Mouse (Mus musculus) CH12.LX (cell line): ENCODE results near the gene Kyat3. TPM values are rescaled to one million over a fixed set of nuclear protein-coding genes. Genes with fewer than 3 reads are reported as not detected.
"Not testable (repeated sequence)": the region's sequence is repeated elsewhere in the genome, so short reads cannot be mapped to it uniquely, and the experiment has no call there.

Experiments
- DNase-seq: peaks from one replicate; pipeline ENCODE4 v3.0.0-alpha.2; 2013; ENCODE audit errors: extremely low read depth
- H3K27ac ChIP-seq: 2 replicates; pipeline ENCODE4 v1.5.1; 2012; ENCODE audit warnings: low read depth, mild to moderate bottlenecking, control low read depth, moderate library complexity; ENCODE audit not compliant: insufficient read depth
- H3K27me3 ChIP-seq: replicated peaks from 2 replicates; pipeline ENCODE3; 2012; ENCODE audit warnings: inconsistent platforms
- H3K36me3 ChIP-seq, 2 experiments: replicated peaks in 1 of 2; 2 replicates each; pipeline versions ENCODE3 to v1.6.1; 2012; ENCODE audit warnings: inconsistent platforms in 1 of 2, low read length in 1 of 2, mild to moderate bottlenecking in 1 of 2, mixed read lengths in 1 of 2, moderate library complexity in 1 of 2; ENCODE audit not compliant: control insufficient read depth in 1 of 2, insufficient read depth in 1 of 2
- H3K4me1 ChIP-seq, 2 experiments: 2 replicates each; pipeline ENCODE4 v1.6.1; 2012; ENCODE audit warnings: inconsistent platforms in 1 of 2, moderate library complexity in 1 of 2; ENCODE audit not compliant: insufficient read depth in 2 of 2, control insufficient read depth in 1 of 2
- H3K4me2 ChIP-seq: 2 replicates; pipeline ENCODE4 v1.6.1; 2012; ENCODE audit warnings: low read depth, mild to moderate bottlenecking, control low read depth; ENCODE audit not compliant: poor library complexity, insufficient read depth, severe bottlenecking
- H3K4me3 ChIP-seq, 3 experiments: fragments of 150-350 bp in 1 of 3; sonication (generic) in 1 of 3; replicated peaks in 1 of 3; 2 replicates each; pipeline versions ENCODE3 to v1.5.1; 2011 to 2012; ENCODE audit warnings: low read depth in 2 of 3, low read length in 2 of 3, mild to moderate bottlenecking in 2 of 3, moderate library complexity in 2 of 3, control low read depth in 1 of 3, improper control_type of control experiment in 1 of 3, inconsistent platforms in 1 of 3, mixed read lengths in 1 of 3; ENCODE audit not compliant: poor library complexity in 1 of 3
- H3K79me2 ChIP-seq: replicated peaks from 2 replicates; pipeline ENCODE4 v1.6.1; 2012; ENCODE audit warnings: mild to moderate bottlenecking, moderate library complexity; ENCODE audit not compliant: control insufficient read depth, poor library complexity, insufficient read depth, severe bottlenecking; ENCODE audit errors: extremely low read depth
- H3K9ac ChIP-seq: 2 replicates; pipeline ENCODE4 v1.6.1; 2012; ENCODE audit warnings: low read depth, mild to moderate bottlenecking, control low read depth, moderate library complexity; ENCODE audit not compliant: insufficient read depth
- H3K9me3 ChIP-seq: replicated peaks from 2 replicates; pipeline ENCODE3; 2012; ENCODE audit warnings: low read length, inconsistent platforms, mixed read lengths
- BHLHE40 ChIP-seq: IDR thresholded peaks from 2 replicates; pipeline ENCODE4 v1.6.1; 2011; ENCODE audit warnings: mild to moderate bottlenecking, low read depth, low read length, improper control_type of control experiment
- CTCF ChIP-seq, 2 experiments: IDR thresholded peaks in 1 of 2; conservative IDR thresholded peaks in 1 of 2; 2 replicates each; pipeline ENCODE4 v1.5.1; 2011 to 2012; ENCODE audit warnings: low read depth in 2 of 2, low read length in 2 of 2, improper control_type of control experiment in 1 of 2, inconsistent platforms in 1 of 2, mild to moderate bottlenecking in 1 of 2, moderate library complexity in 1 of 2
- ETS1 ChIP-seq: conservative IDR thresholded peaks from 2 replicates; pipeline ENCODE4 v1.6.1; 2012; ENCODE audit warnings: low read depth, mild to moderate bottlenecking, inconsistent platforms, low read length, improper control_type of control experiment, moderate library complexity
- JUN ChIP-seq: IDR thresholded peaks from 2 replicates; pipeline ENCODE4 v1.6.1; 2011; ENCODE audit warnings: low read depth, mild to moderate bottlenecking, low read length, improper control_type of control experiment, moderate library complexity; ENCODE audit not compliant: insufficient read depth
- KAT2A ChIP-seq: IDR thresholded peaks from 2 replicates; pipeline ENCODE4 v1.6.1; 2012; ENCODE audit warnings: low read length, improper control_type of control experiment, inconsistent platforms; ENCODE audit not compliant: insufficient replicate concordance
- MAZ ChIP-seq: IDR thresholded peaks from 2 replicates; pipeline ENCODE4 v1.6.1; 2012; ENCODE audit warnings: low read depth, mild to moderate bottlenecking, inconsistent platforms, low read length, improper control_type of control experiment, moderate library complexity
- MEF2A ChIP-seq: IDR thresholded peaks from 2 replicates; pipeline ENCODE4 v1.6.1; 2014; ENCODE audit warnings: low read depth, mild to moderate bottlenecking, inconsistent platforms, low read length, improper control_type of control experiment, borderline replicate concordance
- NRF1 ChIP-seq: IDR thresholded peaks from 2 replicates; pipeline ENCODE4 v1.6.1; 2014; ENCODE audit warnings: low read depth, mild to moderate bottlenecking, inconsistent platforms, low read length, improper control_type of control experiment, moderate library complexity
- PAX5 ChIP-seq: IDR thresholded peaks from 2 replicates; pipeline ENCODE4 v1.6.1; 2012; ENCODE audit warnings: low read length, inconsistent platforms, mixed read lengths
- RAD21 ChIP-seq: IDR thresholded peaks from 2 replicates; pipeline ENCODE4 v1.6.1; 2011; ENCODE audit warnings: low read depth, mild to moderate bottlenecking, low read length, improper control_type of control experiment, moderate library complexity
- SMC3 ChIP-seq: IDR thresholded peaks from 2 replicates; pipeline ENCODE4 v1.6.1; 2011; ENCODE audit warnings: low read depth, low read length, improper control_type of control experiment
- UBTF ChIP-seq: IDR thresholded peaks from 2 replicates; pipeline ENCODE4 v1.6.1; 2012; ENCODE audit warnings: low read depth, mild to moderate bottlenecking, inconsistent platforms, low read length, improper control_type of control experiment, moderate library complexity
- ZNF384 ChIP-seq: IDR thresholded peaks from 2 replicates; pipeline ENCODE4 v1.6.1; 2012; ENCODE audit warnings: low read depth, low read length, improper control_type of control experiment, inconsistent platforms
- dilution Hi-C: fragments of 300-500 bp; cut with MboI; formaldehyde crosslinking; loops from 2 replicates; pipeline ENCODE4 v1.14.3; 2020; ENCODE audit warnings: low sequenced_read_pairs; ENCODE audit not compliant: extremely low pct_unique_long_range_greater_than_20kb, extremely low pct_ligation_motif_present
- in situ Hi-C: fragments of 300-500 bp; cut with MboI; formaldehyde crosslinking; loops from 3 replicates; pipeline ENCODE4 v1.14.3; 2019; ENCODE audit warnings: low sequenced_read_pairs, low pct_ligation_motif_present, low pct_unique_long_range_greater_than_20kb, mixed read lengths
- polyA plus RNA-seq: library from polyadenylated mRNA; unstranded; fragments of >175 nt; gene quantifications from 2 replicates; pipeline ENCODE4 v1.2.1, GENCODE M21; 2012; ENCODE audit warnings: low read depth; ENCODE audit not compliant: insufficient read length
- total RNA-seq, 2 experiments: library from RNA; depleted of rRNA; stranded (reverse); fragments of 300-350 nt in 1 of 2; fragments of >200 nt in 1 of 2; gene quantifications; 2 replicates each; pipeline ENCODE4 v1.2.3; 2012 to 2014

Gene Kyat3
- total and polyA plus RNA-seq, 3 experiments: 43.3 to 122 (median 86.1) TPM

DNA sequence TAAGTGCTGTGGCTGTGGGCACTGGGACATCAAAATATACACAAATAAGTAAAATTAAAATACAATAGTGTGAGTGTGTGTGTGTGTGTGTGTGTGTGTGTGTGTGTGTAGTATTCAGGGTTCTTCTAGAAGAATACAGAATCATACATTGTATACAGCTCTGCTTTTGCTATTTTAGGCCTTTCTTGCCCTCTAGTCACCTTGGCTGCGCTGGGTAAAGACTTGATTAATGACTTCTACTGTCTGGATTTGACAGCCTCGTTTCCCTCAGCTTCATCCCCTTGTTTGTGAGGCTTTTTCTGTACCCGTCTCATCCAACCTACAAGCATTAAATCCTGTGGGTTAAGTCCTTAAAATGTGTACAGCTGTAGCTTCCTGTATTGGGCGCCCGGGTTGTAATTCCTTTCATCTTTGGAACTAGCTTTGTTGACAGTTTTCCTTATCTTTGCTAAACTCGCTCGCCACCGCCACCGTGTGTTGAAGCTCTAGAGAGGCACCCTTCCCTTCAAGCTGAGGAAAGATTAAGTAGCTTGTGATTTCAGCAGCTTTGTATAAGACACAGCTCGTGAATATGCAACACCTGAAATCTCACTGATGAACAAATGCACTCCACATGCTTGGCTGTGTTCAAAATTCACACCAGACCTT is 9.6 kb downstream of the Kyat3 start:
- dilution Hi-C loops: loop anchor here (25.0 kb wide), 1 partner anchor 223 kb away; the partner anchor contains the start of gene Gbp5
- TF ChIP-seq PAX5 (no peak), SMC3 (peak; percentile 53), CTCF (conservative IDR thresholded peaks at IDR 0.05 in 1 of 2, IDR thresholded peaks at IDR 0.05 in 1 of 2; ENCODE audit: low read depth in 2 of 2, low read length in 2 of 2) (peak; percentile 32 to 65; a peak in 3 of 4 replicates), RAD21 (peak; percentile 22; the same call in 1 of the 2 replicates)
- TF ChIP-seq, all 38 proteins: peak for 3
- H3K79me2 ChIP-seq: no peaks in the 10 kb centered on the region
- H3K36me3 ChIP-seq: peaks cover 4 to 55% of the 10 kb centered on the region in 2 experiments
- no peaks in the 10 kb centered on the region for H3K27me3 ChIP-seq
- no peak overlapping the region for H3K4me2 ChIP-seq
- peaks cover 0 to 5% of the 10 kb centered on the region in 2 experiments; a peak in 2 of 4 replicates for H3K4me1 ChIP-seq
- H3K9ac ChIP-seq: no peak overlapping the region
- in situ Hi-C loops: loop anchor here (25.0 kb wide), 1 partner anchor 423 kb away; no protein-coding TSS in a partner anchor
- H3K4me3 ChIP-seq: no peak overlapping the region
- no peak overlapping the region for H3K27ac ChIP-seq
- H3K9me3 ChIP-seq: no peaks in the 10 kb centered on the region
- no peak for DNase-seq

DNA sequence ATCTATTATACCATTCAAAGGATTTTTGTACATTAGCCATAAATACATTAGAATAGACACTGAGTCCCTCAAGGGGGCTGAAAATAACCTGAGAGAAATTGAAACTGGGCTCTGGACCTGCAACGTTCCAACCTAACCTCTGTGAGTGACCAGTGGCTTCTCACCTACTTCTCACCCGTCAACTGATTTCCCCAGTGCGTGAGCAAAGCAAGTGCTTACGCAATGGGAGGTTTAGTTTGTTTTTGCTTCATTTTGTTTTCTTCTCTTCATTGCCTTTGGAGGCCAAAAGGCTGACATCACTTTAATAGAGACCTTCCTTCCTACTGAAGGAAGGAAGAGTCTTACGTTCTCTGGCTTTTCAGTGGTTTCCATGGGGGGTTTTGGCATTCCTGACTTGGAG is 10.5 kb downstream of the Kyat3 start:
- H3K27ac ChIP-seq: no peak overlapping the region
- dilution Hi-C loops (loop anchor here (25.0 kb wide), 1 partner anchor 224 kb away; the partner anchor contains the start of gene Gbp5), in situ Hi-C loops (loop anchor here (25.0 kb wide), 1 partner anchor 424 kb away; no protein-coding TSS in a partner anchor)
- H3K4me1 ChIP-seq: peaks cover 0 to 5% of the 10 kb centered on the region in 2 experiments; a peak in 2 of 4 replicates
- peaks cover 4 to 57% of the 10 kb centered on the region in 2 experiments for H3K36me3 ChIP-seq
- no peak for TF ChIP-seq KAT2A
- no peak for TF ChIP-seq UBTF
- no peak for TF ChIP-seq MAZ
- TF ChIP-seq ETS1: no peak
- TF ChIP-seq BHLHE40: no peak
- TF ChIP-seq ZNF384: no peak
- TF ChIP-seq JUN: no peak
- TF ChIP-seq MEF2A: no peak
- no peak for TF ChIP-seq NRF1
- no peaks in the 10 kb centered on the region for H3K27me3 ChIP-seq
- no peaks in the 10 kb centered on the region for H3K9me3 ChIP-seq
- no peak overlapping the region for H3K4me3 ChIP-seq
- H3K4me2 ChIP-seq: no peak overlapping the region
- no peak overlapping the region for H3K9ac ChIP-seq
- no peaks in the 10 kb centered on the region for H3K79me2 ChIP-seq
- DNase-seq: no peak

DNA sequence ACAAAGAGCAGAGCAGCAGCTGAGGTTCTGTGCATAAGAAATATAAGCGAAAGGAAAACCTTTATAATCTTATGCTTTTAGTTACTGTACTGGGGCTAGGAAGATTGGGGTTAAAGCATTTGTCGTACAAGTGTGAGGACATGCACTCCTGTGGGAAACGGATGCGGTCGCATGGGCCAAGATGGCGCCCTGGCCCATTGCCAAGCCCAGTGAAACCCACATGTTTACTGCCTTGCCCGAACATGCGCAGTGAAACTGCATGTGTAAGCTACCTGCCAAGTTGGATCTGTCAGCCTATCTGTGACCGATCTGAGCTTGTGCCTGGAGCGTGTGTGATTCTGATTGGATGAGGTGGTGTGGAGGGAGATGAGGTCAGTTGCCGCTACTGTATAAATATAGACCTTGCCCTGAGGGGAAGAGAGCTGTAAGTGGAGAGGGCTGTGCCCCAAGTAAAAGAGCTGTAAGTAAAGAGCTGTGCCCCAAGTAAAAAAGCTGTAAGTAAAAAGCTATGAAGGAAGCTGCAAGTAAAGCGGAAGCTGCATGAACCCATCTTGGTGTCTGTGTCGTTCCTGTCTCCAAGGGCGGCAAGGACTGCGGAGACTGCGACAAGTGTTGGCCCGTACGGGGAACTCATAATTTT is 11.7 kb downstream of the Kyat3 start:
- in situ Hi-C loops: loop anchor here (25.0 kb wide), 1 partner anchor 425 kb away; no protein-coding TSS in a partner anchor
- not testable (repeated sequence) for H3K4me1 ChIP-seq, H3K4me2 ChIP-seq, H3K9me3 ChIP-seq, H3K9ac ChIP-seq, H3K4me3 ChIP-seq, DNase-seq, H3K27me3 ChIP-seq, H3K27ac ChIP-seq, H3K79me2 ChIP-seq
- dilution Hi-C loops: loop anchor here (25.0 kb wide), 1 partner anchor 225 kb away; the partner anchor contains the start of gene Gbp5
- peaks cover 1 to 47% of the 10 kb centered on the region in 2 experiments for H3K36me3 ChIP-seq
